Mouse (Mus musculus) liver, postnatal 0 days (tissue): ENCODE results near the gene Lrrc32. TPM values are rescaled to one million over a fixed set of nuclear protein-coding genes. Genes with fewer than 3 reads are reported as not detected.

Experiments
- ATAC-seq: fragments of 200-750 bp; cut with Nextera tagmentation; 2 replicates; pipeline ENCODE4 v1.8.0; 2017; ENCODE audit warnings: mild to moderate bottlenecking, moderate library complexity
- DNase-seq: peaks from one replicate; pipeline ENCODE4 v3.0.0-alpha.2; 2016
- H3K27ac ChIP-seq: fragments of 300-500 bp; sonication (generic); 2 replicates; pipeline ENCODE4 v1.5.1; 2014; ENCODE audit warnings: antibody characterized with exemption, moderate library complexity, mild to moderate bottlenecking, low read depth
- H3K27me3 ChIP-seq: fragments of 300-500 bp; sonication (generic); 2 replicates; pipeline ENCODE4 v1.6.1; 2014; ENCODE audit warnings: low read length, control low read depth, mixed read lengths; ENCODE audit not compliant: insufficient read depth
- H3K36me3 ChIP-seq: fragments of 300-500 bp; sonication (generic); replicated peaks from 2 replicates; pipeline ENCODE4 v1.6.1; 2014; ENCODE audit warnings: mild to moderate bottlenecking, control low read depth, low read length, moderate library complexity, mixed read lengths; ENCODE audit not compliant: insufficient read depth
- H3K4me1 ChIP-seq: fragments of 300-500 bp; sonication (generic); 2 replicates; pipeline ENCODE4 v1.6.1; 2014; ENCODE audit warnings: antibody characterized with exemption, mild to moderate bottlenecking, control low read depth; ENCODE audit not compliant: insufficient read depth
- H3K4me2 ChIP-seq: fragments of 300-500 bp; sonication (generic); 2 replicates; pipeline ENCODE4 v1.6.1; 2014; ENCODE audit warnings: low read depth, mild to moderate bottlenecking, low read length, moderate library complexity, mixed read lengths
- H3K4me3 ChIP-seq: fragments of 300-500 bp; sonication (generic); 2 replicates; pipeline ENCODE4 v1.5.1; 2014; ENCODE audit warnings: low read depth, low read length
- H3K9ac ChIP-seq: fragments of 300-500 bp; sonication (generic); replicated peaks from 2 replicates; pipeline ENCODE4 v1.6.1; 2014; ENCODE audit warnings: mild to moderate bottlenecking, moderate library complexity
- H3K9me3 ChIP-seq: fragments of 300-500 bp; sonication (generic); 2 replicates; pipeline ENCODE4 v1.6.1; 2016; ENCODE audit warnings: mild to moderate bottlenecking, control low read depth, low read length, mixed read lengths
- CTCF ChIP-seq: sonication (generic); IDR thresholded peaks from 2 replicates; pipeline ENCODE4 v1.5.1; 2016; ENCODE audit warnings: antibody characterized with exemption, low read depth
- EP300 ChIP-seq: IDR thresholded peaks from 2 replicates; pipeline ENCODE4 v1.6.1; 2016; ENCODE audit warnings: antibody characterized with exemption, low read depth, mild to moderate bottlenecking
- WGBS: fragments of 180-500 bp; shearing (Covaris S2); extraction: QIAGEN DNeasy Blood & Tissue Kit; methylation state at CpG from one replicate; pipeline ENCODE4 v1.1.7; 2014; ENCODE audit not compliant: insufficient replicate concordance; 5-methylcytosine and 5-hydroxymethylcytosine counted together
- polyA plus RNA-seq: library from polyadenylated mRNA; unstranded; fragments of >200 nt; fragmentation: Nextera tagmentation; extraction: Ambion mirVana; gene quantifications from 2 replicates; pipeline ENCODE4 v1.2.1, GENCODE M21; 2015

The Lrrc32 gene
- polyA plus RNA-seq, 1 experiment from 2014 or later: 6.2 TPM

DNA sequence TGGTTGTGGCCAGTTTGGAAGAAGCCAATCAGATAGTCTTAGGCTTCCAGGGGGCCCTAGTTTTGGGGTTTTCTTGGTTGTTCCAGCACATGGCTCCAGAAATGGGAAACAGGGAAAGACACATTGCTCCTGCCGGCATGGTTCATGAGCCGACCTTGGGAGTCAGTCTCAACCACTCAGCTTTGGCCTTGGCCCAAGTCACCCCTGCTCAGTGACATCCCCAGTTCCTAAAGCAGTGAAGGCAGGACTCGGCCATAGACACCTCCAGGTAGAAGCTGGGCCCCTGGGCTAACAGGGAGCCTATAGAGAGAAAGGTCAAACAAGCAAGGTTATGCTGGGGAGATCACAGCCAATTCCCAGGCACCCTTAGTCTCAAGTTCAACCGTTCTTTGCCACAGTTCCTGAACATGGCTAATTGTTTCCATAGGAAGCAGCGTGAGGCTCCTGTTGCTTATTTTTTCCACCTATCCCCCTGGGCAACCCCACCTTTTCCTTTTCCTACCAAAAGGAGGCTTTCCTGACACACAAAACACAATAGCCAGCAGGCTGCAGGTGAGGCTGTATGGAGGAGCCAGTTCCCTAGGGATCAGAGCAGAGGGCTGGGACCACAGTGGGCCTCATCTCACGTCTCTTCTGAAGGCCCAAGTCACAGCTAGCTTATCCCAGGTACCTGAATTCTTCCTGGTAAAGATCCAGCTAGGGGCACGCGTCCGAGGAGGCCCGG, 34.5 kb upstream of the Lrrc32 start:
- Histone ChIP-seq H3K9me3 (no peaks in the 10 kb centered on the region), H3K36me3 (no peaks in the 10 kb centered on the region), H3K9ac (no peak overlapping the region), H3K27me3 (no peaks in the 10 kb centered on the region), H3K4me3 (no peak overlapping the region), H3K27ac (no peak overlapping the region), H3K4me1 (no peaks in the 10 kb centered on the region), H3K4me2 (no peak overlapping the region)
- TF ChIP-seq CTCF (no peak), EP300 (no peak)
- no peak for ATAC-seq
- DNase-seq: no peak
- WGBS: 80% methylated on average over 10 of the region's 10 CpGs

GRCm38 (mm10) chr7:98460319-98460718, 28.8 kb upstream of the Lrrc32 start:
- Histone ChIP-seq H3K4me3 (no peak overlapping the region), H3K27ac (no peak overlapping the region), H3K4me2 (no peak overlapping the region), H3K27me3 (no peaks in the 10 kb centered on the region), H3K4me1 (no peaks in the 10 kb centered on the region), H3K9ac (no peak overlapping the region), H3K9me3 (no peaks in the 10 kb centered on the region), H3K36me3 (no peaks in the 10 kb centered on the region)
- 73% methylated on average over 7 of the region's 7 CpGs for WGBS
- DNase-seq: no peak
- TF ChIP-seq CTCF: no peak
- no peak for TF ChIP-seq EP300
- ATAC-seq: no peak

GRCm38 (mm10) chr7:98469089-98469488, 20.0 kb upstream of the Lrrc32 start:
- WGBS: 57% methylated on average over 3 of the region's 3 CpGs
- no peak for ATAC-seq
- Histone ChIP-seq H3K4me3 (no peak overlapping the region), H3K4me2 (no peak overlapping the region), H3K9me3 (no peaks in the 10 kb centered on the region), H3K27me3 (no peaks in the 10 kb centered on the region), H3K27ac (no peak overlapping the region), H3K4me1 (no peaks in the 10 kb centered on the region), H3K9ac (no peak overlapping the region), H3K36me3 (no peaks in the 10 kb centered on the region)
- TF ChIP-seq EP300 (no peak), CTCF (no peak)
- no peak for DNase-seq

GRCm38 (mm10) chr7:98472529-98472928, 16.6 kb upstream of the Lrrc32 start:
- Histone ChIP-seq H3K27me3 (no peaks in the 10 kb centered on the region), H3K27ac (no peak overlapping the region), H3K4me1 (no peaks in the 10 kb centered on the region), H3K9me3 (no peaks in the 10 kb centered on the region), H3K4me3 (no peak overlapping the region), H3K4me2 (no peak overlapping the region), H3K9ac (no peak overlapping the region), H3K36me3 (no peaks in the 10 kb centered on the region)
- no peak for ATAC-seq
- 68% methylated on average over 2 of the region's 2 CpGs for WGBS
- TF ChIP-seq CTCF: no peak
- TF ChIP-seq EP300: no peak
- no peak for DNase-seq

DNA sequence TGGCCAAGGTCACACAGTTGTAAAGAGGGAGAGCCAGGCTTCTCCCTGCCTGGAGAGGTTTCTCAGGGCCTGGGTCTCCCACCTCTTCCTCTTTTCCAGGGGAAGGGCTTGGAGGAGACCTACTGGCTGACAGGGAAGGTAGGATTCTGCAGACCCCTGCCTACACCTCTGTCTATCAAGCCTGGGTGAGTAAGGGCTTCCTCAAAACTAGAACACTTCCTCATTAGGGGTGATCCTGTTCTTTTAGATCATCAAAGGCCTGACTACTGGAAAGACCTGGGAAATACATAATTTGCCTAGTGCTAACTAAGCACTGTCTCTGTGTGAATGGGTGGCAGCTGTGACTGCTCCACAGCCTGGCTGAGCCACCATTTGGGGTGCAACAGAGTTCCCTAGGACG, 14.5 kb upstream of the Lrrc32 start:
- Histone ChIP-seq H3K27me3 (no peaks in the 10 kb centered on the region), H3K4me3 (no peak overlapping the region), H3K4me1 (no peaks in the 10 kb centered on the region), H3K27ac (no peak overlapping the region), H3K9ac (no peak overlapping the region), H3K4me2 (no peak overlapping the region), H3K9me3 (no peaks in the 10 kb centered on the region), H3K36me3 (no peaks in the 10 kb centered on the region)
- TF ChIP-seq CTCF: no peak
- TF ChIP-seq EP300: no peak
- WGBS: 65% methylated on average over 1 of the region's 1 CpGs
- no peak for DNase-seq
- no peak for ATAC-seq

GRCm38 (mm10) chr7:98477153-98477552, 11.9 kb upstream of the Lrrc32 start:
- H3K9ac ChIP-seq: no peak overlapping the region
- DNase-seq: no peak
- no peak overlapping the region for H3K4me2 ChIP-seq
- H3K9me3 ChIP-seq: no peaks in the 10 kb centered on the region
- no peak overlapping the region for H3K27ac ChIP-seq
- H3K36me3 ChIP-seq: no peaks in the 10 kb centered on the region
- no peak for ATAC-seq
- no peaks in the 10 kb centered on the region for H3K4me1 ChIP-seq
- H3K4me3 ChIP-seq: no peak overlapping the region
- TF ChIP-seq CTCF (no peak), EP300 (no peak)
- no peaks in the 10 kb centered on the region for H3K27me3 ChIP-seq
- 84% methylated on average over 4 of the region's 4 CpGs for WGBS

DNA sequence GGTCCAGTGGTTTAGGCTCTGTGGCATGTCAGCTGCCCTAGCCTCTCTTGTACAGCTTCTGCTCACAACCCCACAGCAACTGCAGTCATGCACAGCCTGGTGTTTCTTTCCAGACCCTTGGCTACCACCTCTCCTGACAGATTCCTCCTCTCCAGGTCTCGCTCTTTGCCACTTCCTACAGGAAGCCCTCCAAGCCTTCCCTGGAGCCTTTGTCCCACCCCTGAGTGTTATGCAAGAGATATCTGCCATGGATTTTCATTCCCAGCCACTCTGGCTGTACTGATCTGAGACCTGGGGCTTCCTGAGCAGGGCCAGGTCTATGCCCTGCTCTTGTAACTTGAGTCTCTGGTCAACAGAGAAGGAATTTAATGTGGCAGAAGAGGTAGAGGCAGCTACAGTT, 8.6 kb upstream of the Lrrc32 start:
- WGBS: 45% methylated on average over 1 of the region's 1 CpGs
- ATAC-seq (no peak), DNase-seq (no peak)

More for the DNA sequence above, 8.6 kb upstream of the Lrrc32 start:
- no peak overlapping the region for H3K27ac ChIP-seq
- TF ChIP-seq CTCF (no peak), EP300 (no peak)
- no peaks in the 10 kb centered on the region for H3K36me3 ChIP-seq
- H3K4me1 ChIP-seq: no peaks in the 10 kb centered on the region; the same call in 1 of the 2 replicates
- no peak overlapping the region for H3K4me2 ChIP-seq
- H3K27me3 ChIP-seq: 0 out of 2 replicates have a peak, but pooled peaks cover 4% of the 10 kb centered on the region
- no peak overlapping the region for H3K4me3 ChIP-seq
- H3K9ac ChIP-seq: no peak overlapping the region
- no peaks in the 10 kb centered on the region for H3K9me3 ChIP-seq
